Mouse (Mus musculus) gastrocnemius, adult 2 months (tissue): ENCODE measurements around the gene Pld3. TPM values are rescaled to one million over a fixed set of nuclear protein-coding genes. Genes with fewer than 3 reads are reported as not detected.

Experiments used
- DNase-seq: peaks from one replicate; pipeline ENCODE4 v3.0.0; 2022
- H3K27ac ChIP-seq: fragments of 200-600 bp; 2 replicates; pipeline ENCODE4 v1.8.1; 2022; ENCODE audit warnings: mild to moderate bottlenecking
- H3K4me3 ChIP-seq: fragments of 200-600 bp; 2 replicates; pipeline ENCODE4 v1.8.1; 2022; ENCODE audit warnings: mild to moderate bottlenecking, moderate library complexity
- CTCF ChIP-seq: fragments of 200-600 bp; IDR thresholded peaks from 2 replicates; pipeline ENCODE4 v1.8.1; 2022; ENCODE audit warnings: antibody characterized with exemption, mild to moderate bottlenecking, moderate library complexity
- intact Hi-C: fragments of 180-260 bp; cut with DNase I; formaldehyde crosslinking; loops from one replicate; pipeline ENCODE4 v1.15.1; 2025
- total RNA-seq, 2 experiments: library from RNA; stranded (reverse); gene quantifications; 2 replicates each; pipeline ENCODE4 v1.2.3; 2021

Pld3 gene
- total RNA-seq, 2 experiments from 2014 or later: 14.5 to 17.2 TPM

DNA sequence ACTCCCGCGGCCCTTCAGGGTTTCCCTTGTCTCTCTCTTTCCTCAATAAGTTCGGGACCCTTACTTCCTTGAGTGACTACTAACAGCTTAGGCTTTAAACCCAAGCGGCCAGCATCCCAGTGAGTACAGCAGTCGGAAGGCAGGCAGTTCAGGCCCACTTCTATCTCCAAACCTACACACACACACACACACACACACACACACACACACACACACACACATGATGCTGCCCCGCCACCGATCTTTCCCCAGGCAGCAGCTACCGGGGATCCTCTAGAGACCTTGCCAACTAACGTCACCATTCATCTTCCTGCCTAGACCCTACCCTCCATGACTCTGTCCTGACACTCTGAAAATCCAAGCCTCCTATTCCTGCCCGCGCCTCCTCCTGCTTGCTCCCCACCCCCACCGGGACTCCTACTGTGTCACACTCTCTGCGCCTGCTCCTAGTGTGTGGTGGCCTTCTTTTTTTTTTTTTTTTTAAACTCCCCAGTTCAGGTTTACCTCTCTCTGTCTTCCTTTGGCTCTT, 65.2 kb downstream of the Pld3 start:
- Histone ChIP-seq H3K27ac (peak overlapping the region; percentile 98), H3K4me3 (peak overlapping the region; percentile 91)
- no peak for TF ChIP-seq CTCF
- intact Hi-C loops: no loop called here
- DNase-seq: peak; percentile 78

DNA sequence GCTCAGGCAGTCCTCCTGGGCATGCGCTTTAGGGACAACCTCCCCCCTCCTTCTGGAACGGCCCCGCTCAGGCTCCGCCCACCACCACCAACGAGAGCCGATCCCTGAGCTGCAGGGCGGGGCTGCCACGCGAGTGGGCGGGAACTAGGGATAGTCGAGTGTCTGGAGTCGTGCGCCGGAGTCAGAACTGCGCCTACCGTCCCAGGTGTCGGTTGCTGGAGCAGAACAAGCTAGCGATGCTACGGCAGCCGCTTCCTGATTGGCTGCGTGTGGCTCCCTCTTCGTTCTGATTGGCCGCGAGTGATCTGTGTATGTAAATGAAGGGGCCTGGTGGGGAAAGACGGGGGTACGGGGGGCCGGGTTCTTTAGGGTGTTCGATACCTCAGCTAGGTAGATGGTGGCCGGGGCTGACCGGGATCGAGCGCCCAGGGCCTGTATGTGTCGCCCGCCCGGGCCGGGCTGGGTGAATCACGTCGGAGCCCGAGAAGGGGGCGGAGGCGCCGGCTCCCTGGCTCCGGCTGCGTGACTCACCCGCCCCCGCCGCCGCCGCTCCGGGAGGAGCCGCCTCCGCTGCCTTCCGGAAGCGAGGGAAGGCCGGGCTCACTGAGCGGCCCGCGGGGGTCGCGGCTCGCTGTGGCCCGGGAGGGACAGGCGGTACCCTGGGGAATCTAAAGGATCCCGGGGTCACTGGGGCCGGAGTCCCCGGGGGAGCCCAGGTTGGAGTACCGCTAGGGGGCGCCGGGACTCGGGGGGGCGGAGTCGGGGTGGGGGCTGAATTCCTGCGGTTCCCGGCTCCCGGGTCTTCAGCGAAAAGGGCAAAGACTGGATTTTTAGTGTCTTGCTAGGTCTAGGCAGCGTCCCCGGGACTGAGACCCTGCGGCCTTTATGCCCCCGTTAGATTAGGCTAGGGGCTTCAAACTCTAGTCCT, 66.0 kb downstream of the Pld3 start, which contains the start of gene Sertad1:
Sertad1 (plus strand) TSS at position 141 of the 928 bp plus-strand sequence.
- intact Hi-C loops: no loop called here
- peak within 1 kb of the TSS; percentile 98 for H3K27ac ChIP-seq
- H3K4me3 ChIP-seq: peak within 1 kb of the TSS; percentile 91
- peak; percentile 100 for DNase-seq
- TF ChIP-seq CTCF: peak; percentile 84

- H3K4me3 ChIP-seq: peak overlapping the region; percentile 91
- intact Hi-C loops: no loop called here
- DNase-seq: peak; percentile 54
- no peak for TF ChIP-seq CTCF
- H3K27ac ChIP-seq: peak overlapping the region; percentile 98
Observed at GRCm38 (mm10) chr7:27486102-27486769, 66.8 kb downstream of the Pld3 start.

DNA sequence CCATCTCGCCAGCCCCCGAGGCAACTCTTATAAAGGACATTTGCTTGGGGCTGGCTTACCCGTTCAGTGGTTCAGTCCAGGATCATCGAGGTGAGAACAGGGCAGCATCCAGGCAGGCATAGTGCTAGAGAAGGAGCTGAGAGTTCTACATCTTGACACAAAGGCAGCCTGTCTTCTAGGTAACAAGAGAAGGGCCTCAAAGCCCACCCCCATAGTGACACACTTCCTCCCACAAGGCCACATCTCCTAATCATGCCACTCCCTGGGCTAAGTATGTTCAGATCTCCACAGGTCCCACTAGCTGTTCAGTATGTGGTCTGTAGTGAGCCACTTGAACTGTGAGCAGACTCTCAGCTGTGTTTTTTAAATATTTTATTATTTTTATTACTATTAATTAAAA, 69.2 kb downstream of the Pld3 start:
- intact Hi-C loops: no loop called here
- TF ChIP-seq CTCF: no peak
- H3K27ac ChIP-seq: no peak overlapping the region
- H3K4me3 ChIP-seq: no peak overlapping the region
- DNase-seq: no peak

Other genes with a start within 250 kb of the Pld3 start
- 10 to 100 TPM; 48.0 to 81.2 TPM for gene Ltbp4, start 215.5 kb downstream of the Pld3 start, total RNA-seq
- gene Shkbp1, start 197.2 kb downstream of the Pld3 start, total RNA-seq: 1 to 10 TPM; 2.3 to 2.8 TPM
- gene Gm20479, start 195.8 kb downstream of the Pld3 start, total RNA-seq: not detected
- under 1 TPM in 1 of 2 experiments, not detected in 1; 0.03 TPM for gene Sptbn4, start 105.5 kb downstream of the Pld3 start, total RNA-seq
- 10 to 100 TPM in 1 of 2 experiments, 1 to 10 TPM in 1; 8.9 to 15.8 TPM for gene Blvrb, start 105.2 kb downstream of the Pld3 start, total RNA-seq
- gene Sertad3, start 79.5 kb downstream of the Pld3 start, total RNA-seq: 1 to 10 TPM; 3.3 to 7.1 TPM
- 1 to 10 TPM; 5.5 to 9.1 TPM for gene Sertad1, start 66.3 kb downstream of the Pld3 start, total RNA-seq
- gene Prx, start 53.9 kb downstream of the Pld3 start, total RNA-seq: 1 to 10 TPM; 3.1 to 4.1 TPM
- under 1 TPM in 1 of 2 experiments, not detected in 1; 0.13 TPM for gene Hipk4, start 30.0 kb downstream of the Pld3 start, total RNA-seq
- gene 2310022A10Rik, start within 50 bp of the Pld3 start, total RNA-seq: 100 to 1,000 TPM; 107 to 123 TPM
- 100 to 1,000 TPM; 194 to 199 TPM for gene Akt2, start 38.3 kb upstream of the Pld3 start, total RNA-seq
- not detected for gene Ttc9b, start 100.7 kb upstream of the Pld3 start, total RNA-seq
- 10 to 100 TPM; 35.3 to 39.1 TPM for gene Map3k10, start 121.4 kb upstream of the Pld3 start, total RNA-seq
- under 1 TPM; 0.43 to 0.84 TPM for gene Zfp607b, start 136.1 kb upstream of the Pld3 start, total RNA-seq
- gene Zfp60, start 178.2 kb upstream of the Pld3 start, total RNA-seq: 1 to 10 TPM; 5.9 to 9.0 TPM